Comparison of ENCODE assay signal across 8 mouse cellular contexts in genomic region chr16:77788041-77788780, GRCm38 (mm10).
DNase-seq lines count a peak whose midpoint lies in the region; ATAC-seq lines count a peak whose summit lies in the region.

No protein-coding gene starts in this region.

- no peak overlapping the region for H3K27ac ChIP-seq in kidney, embryonic 15.5 days
- H3K27ac ChIP-seq in hindbrain, embryonic 11.5 days (ENCODE audit: low read depth, low read length), result peak overlapping the region; percentile 82
- H3K27ac ChIP-seq in heart, embryonic 10.5 days, result no peak overlapping the region

- H3K4me1 ChIP-seq in kidney, embryonic 15.5 days, result 0 out of 2 replicates have a peak, but pooled peaks cover 5% of the 10 kb centered on the region
- H3K4me1 ChIP-seq in hindbrain, embryonic 11.5 days (replicated peaks; ENCODE audit: control insufficient read depth, insufficient read depth, low read length), result no peaks in the 10 kb centered on the region
- no peaks in the 10 kb centered on the region for H3K4me1 ChIP-seq in heart, embryonic 10.5 days

- H3K9ac ChIP-seq in kidney, embryonic 15.5 days, result no peak overlapping the region
- peak overlapping the region; percentile 52 for H3K9ac ChIP-seq in hindbrain, embryonic 11.5 days (ENCODE audit: low read depth, low read length)

- no peaks in the 10 kb centered on the region for H3K9me3 ChIP-seq in kidney, embryonic 15.5 days (replicated peaks)
- no peaks in the 10 kb centered on the region for H3K9me3 ChIP-seq in hindbrain, embryonic 11.5 days (ENCODE audit: control insufficient read depth, low read length)
- H3K9me3 ChIP-seq in heart, embryonic 10.5 days, result no peaks in the 10 kb centered on the region

- intact Hi-C loops in left cerebral cortex, postnatal 25 days (cut with DNase I), result no loop called here
- intact Hi-C loops in heart, postnatal 14 days (cut with DNase I), result no loop called here

- no peak overlapping the region for H3K4me2 ChIP-seq in kidney, embryonic 15.5 days
- H3K4me2 ChIP-seq in hindbrain, embryonic 11.5 days (replicated peaks; ENCODE audit: low read depth, low read length), result 0 out of 2 replicates have a peak overlapping the region, but pooled peaks have one; percentile 6

- DNase-seq in kidney, postnatal 10 days, result no peak
- peak; percentile 71 for DNase-seq in hindbrain, embryonic 11.5 days (ENCODE audit: low spot score)
- peak; percentile 53 to 57 for DNase-seq in left cerebral cortex, postnatal 25 days (ENCODE audit: low spot score in 2 of 2)
- peak; percentile 34 for DNase-seq in retina, postnatal 7 days (ENCODE audit: low read depth, low spot score)
- no peak for DNase-seq in heart, postnatal 14 days
- DNase-seq in heart, embryonic 10.5 days (ENCODE audit: low spot score), result no peak
- DNase-seq in urinary bladder, postnatal 4 days (ENCODE audit: low spot score in 2 of 2), result no peak

- no peak overlapping the region for H3K4me3 ChIP-seq in kidney, embryonic 15.5 days (replicated peaks)
- H3K4me3 ChIP-seq in hindbrain, embryonic 11.5 days (ENCODE audit: low read depth, low read length), result no peak overlapping the region
- H3K4me3 ChIP-seq in heart, embryonic 10.5 days, result no peak overlapping the region

- peak; percentile 95 for ATAC-seq in kidney, embryonic 15.5 days (replicated peaks; ENCODE audit: low FRiP score)
- ATAC-seq in hindbrain, embryonic 11.5 days (ENCODE audit: low FRiP score), result peak; percentile 97

- WGBS in kidney, embryonic 15.5 days, result 73% methylated on average over 20 of the region's 20 CpGs
- 50% methylated on average over 20 of the region's 20 CpGs for WGBS in hindbrain, embryonic 11.5 days
- whole genome bisulfite sequencing in heart, embryonic 10.5 days, result 85% methylated on average over 20 of the region's 20 CpGs

- no peaks in the 10 kb centered on the region for H3K36me3 ChIP-seq in kidney, embryonic 15.5 days
- no peaks in the 10 kb centered on the region for H3K36me3 ChIP-seq in hindbrain, embryonic 11.5 days (ENCODE audit: control insufficient read depth, insufficient read depth, low read length)
- no peaks in the 10 kb centered on the region for H3K36me3 ChIP-seq in heart, embryonic 10.5 days

- no peaks in the 10 kb centered on the region for H3K27me3 ChIP-seq in kidney, embryonic 15.5 days
- no peaks in the 10 kb centered on the region for H3K27me3 ChIP-seq in hindbrain, embryonic 11.5 days (ENCODE audit: control insufficient read depth, insufficient read depth, low read length)
- no peaks in the 10 kb centered on the region for H3K27me3 ChIP-seq in heart, embryonic 10.5 days (ENCODE audit: insufficient read depth, poor library complexity, severe bottlenecking)

Comparison
In these comparisons a context has a peak if more than half of its experiments do, and no peak if none do; other contexts are left out.
1. DNase-seq: peak in hindbrain, embryonic 11.5 days (single experiment), left cerebral cortex, postnatal 25 days (2 of 2) and retina, postnatal 7 days (single experiment); none in kidney, postnatal 10 days (single experiment), heart, postnatal 14 days (0 of 2), heart, embryonic 10.5 days (single experiment) and urinary bladder, postnatal 4 days (0 of 2).